7 mouse cellular contexts compared by ENCODE assay signal in genomic region chr12:54489675-54490074, GRCm38 (mm10).
DNase-seq lines count a peak whose midpoint lies in the region; ATAC-seq lines count a peak whose summit lies in the region.

No protein-coding gene starts in this region.

- WGBS in intestine, embryonic 14.5 days = 4% methylated on average over 8 of the region's 8 CpGs
- 2% methylated on average over 8 of the region's 8 CpGs for WGBS in midbrain, embryonic 11.5 days

- H3K4me3 ChIP-seq in intestine, embryonic 14.5 days (ENCODE audit: low read depth, low read length) = no peak overlapping the region
- H3K4me3 ChIP-seq in midbrain, embryonic 11.5 days (ENCODE audit: low read depth, low read length) = no peak overlapping the region

- H3K9me3 ChIP-seq in intestine, embryonic 14.5 days (ENCODE audit: control insufficient read depth, low read length) = no peaks in the 10 kb centered on the region
- no peaks in the 10 kb centered on the region for H3K9me3 ChIP-seq in midbrain, embryonic 11.5 days (ENCODE audit: control insufficient read depth, low read length)

- H3K4me1 ChIP-seq in intestine, embryonic 14.5 days (replicated peaks; ENCODE audit: control insufficient read depth, insufficient read depth, low read length) = peaks cover 24% of the 10 kb centered on the region
- H3K4me1 ChIP-seq in midbrain, embryonic 11.5 days (ENCODE audit: control insufficient read depth, insufficient read depth, low read length) = no peaks in the 10 kb centered on the region

- intact Hi-C loops in gastrocnemius, postnatal 36 days (cut with DNase I) = loop anchor here (2.0 to 5.0 kb wide), 3 partner anchors 58 to 391 kb away; no protein-coding TSS in a partner anchor

- no peak overlapping the region for H3K4me2 ChIP-seq in intestine, embryonic 14.5 days (ENCODE audit: low read length)
- no peak overlapping the region for H3K4me2 ChIP-seq in midbrain, embryonic 11.5 days

- H3K27me3 ChIP-seq in intestine, embryonic 14.5 days (replicated peaks; ENCODE audit: control insufficient read depth, insufficient read depth, low read length) = no peaks in the 10 kb centered on the region
- H3K27me3 ChIP-seq in midbrain, embryonic 11.5 days (ENCODE audit: control insufficient read depth, insufficient read depth, low read length) = no peaks in the 10 kb centered on the region

- no peak overlapping the region for H3K27ac ChIP-seq in intestine, embryonic 14.5 days (ENCODE audit: low read depth)
- H3K27ac ChIP-seq in midbrain, embryonic 11.5 days (ENCODE audit: low read depth, low read length) = no peak overlapping the region

- no peaks in the 10 kb centered on the region for H3K36me3 ChIP-seq in intestine, embryonic 14.5 days (ENCODE audit: control insufficient read depth, insufficient read depth, low read length)
- no peaks in the 10 kb centered on the region for H3K36me3 ChIP-seq in midbrain, embryonic 11.5 days (ENCODE audit: control insufficient read depth, insufficient read depth, low read length)

- H3K9ac ChIP-seq in intestine, embryonic 14.5 days (ENCODE audit: low read length) = no peak overlapping the region
- no peak overlapping the region for H3K9ac ChIP-seq in midbrain, embryonic 11.5 days (ENCODE audit: low read length)

- DNase-seq in adrenal gland, adult 18-20 months (ENCODE audit: low spot score in 2 of 2) = peak; percentile 58 to 66
- DNase-seq in embryo, embryonic 10.5 days (ENCODE audit: low spot score) = peak; percentile 85
- peak; percentile 48 to 56 for DNase-seq in gastrocnemius, postnatal 36 days
- peak; percentile 85 for DNase-seq in intestine, embryonic 14.5 days (ENCODE audit: low spot score)
- peak; percentile 20 to 82 for DNase-seq in left cerebral cortex, adult 9 months (ENCODE audit: low spot score in 2 of 2)
- DNase-seq in midbrain, embryonic 11.5 days (ENCODE audit: low spot score, missing footprints) = peak; percentile 95
- DNase-seq in spleen, postnatal 10 days (ENCODE audit: low spot score in 2 of 2) = peak; percentile 7 to 55

- peak; percentile 79 for ATAC-seq in intestine, embryonic 14.5 days (replicated peaks; ENCODE audit: low FRiP score, low TSS enrichment, low read depth)
- ATAC-seq in midbrain, embryonic 11.5 days (ENCODE audit: low FRiP score) = peak; percentile 46; the same call in 1 of the 2 replicates

Comparison
In these comparisons a context has a peak if more than half of its experiments do, and no peak if none do; other contexts are left out.
1. DNase-seq: peak in every context shown above with its lines; median percentile 95 in midbrain, embryonic 11.5 days; 85 in embryo, embryonic 10.5 days; 85 in intestine, embryonic 14.5 days; 62 in adrenal gland, adult 18-20 months; 52 in gastrocnemius, postnatal 36 days; 51 in left cerebral cortex, adult 9 months; 31 in spleen, postnatal 10 days.